In the genomic region with DNA sequence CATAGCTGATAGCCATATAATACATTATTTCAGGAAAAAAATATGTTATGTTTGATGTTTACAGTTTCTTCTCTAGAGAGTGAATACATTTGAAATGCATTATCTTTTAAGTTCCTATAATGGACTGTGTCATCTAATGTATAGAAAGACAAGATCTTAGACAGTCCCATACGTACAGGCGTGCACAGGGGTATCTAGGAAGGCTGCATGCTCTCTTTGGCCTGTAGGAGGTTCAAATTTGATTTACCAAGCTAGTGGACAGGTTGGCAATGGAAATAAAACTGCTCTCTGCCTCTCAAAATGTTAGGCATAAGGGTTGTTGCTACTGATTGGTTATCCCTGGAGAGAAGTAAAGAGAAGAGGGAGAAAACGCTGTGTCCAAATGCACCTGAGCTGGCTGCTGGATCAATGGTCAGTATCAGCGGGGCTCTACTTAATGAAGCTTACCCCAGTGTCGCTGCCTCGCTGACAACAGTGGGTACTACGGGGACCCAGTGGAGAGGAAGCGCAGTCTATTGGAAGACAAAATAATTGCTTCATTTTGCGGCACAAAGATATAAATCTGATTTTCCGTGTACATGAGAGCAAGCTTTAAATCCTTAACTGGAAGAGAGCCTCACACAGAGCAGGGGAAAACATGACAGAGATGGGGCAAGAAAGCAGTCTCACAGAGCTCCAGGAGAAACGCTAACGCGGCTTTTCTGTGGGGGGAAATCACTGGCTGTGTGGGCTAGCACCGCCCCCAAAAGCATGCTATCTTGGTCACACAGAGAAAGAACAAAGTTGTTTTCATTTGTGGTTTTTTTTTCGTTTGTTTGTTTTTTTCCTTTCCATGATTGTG, we compare ENCODE assay signal across 18 mouse cellular contexts.
DNase-seq lines count a peak whose midpoint lies in the region; ATAC-seq lines count a peak whose summit lies in the region.
"Had no signal": no experiment of that assay in that cellular context is flagged by ENCODE, and none has a peak within 500 bp of the region (broad histone marks: within the 10 kb centered on the region; RNA-seq: fewer than 3 reads in every experiment).

No protein-coding gene starts in this region.

- no peaks in the 10 kb centered on the region for H3K9me3 ChIP-seq in hindbrain, embryonic 13.5 days
- no peaks in the 10 kb centered on the region for H3K9me3 ChIP-seq in hindbrain, embryonic 10.5 days
- no peaks in the 10 kb centered on the region for H3K9me3 ChIP-seq in forebrain, embryonic 15.5 days
- H3K9me3 ChIP-seq in limb, embryonic 10.5 days (replicated peaks) = no peaks in the 10 kb centered on the region
- no peaks in the 10 kb centered on the region for H3K9me3 ChIP-seq in neural tube, embryonic 15.5 days (replicated peaks)
- H3K9me3 ChIP-seq: heart, embryonic 15.5 days; limb, embryonic 13.5 days had no signal

- peak overlapping the region; percentile 46; the same call in 1 of the 2 replicates for H3K9ac ChIP-seq in hindbrain, embryonic 13.5 days
- H3K9ac ChIP-seq in forebrain, embryonic 15.5 days (replicated peaks) = no peak overlapping the region
- H3K9ac ChIP-seq in neural tube, embryonic 15.5 days (replicated peaks) = 0 out of 2 replicates have a peak overlapping the region, but pooled peaks have one; percentile 11
- H3K9ac ChIP-seq: heart, embryonic 15.5 days; limb, embryonic 13.5 days had no signal

- H3K4me1 ChIP-seq in hindbrain, embryonic 13.5 days (replicated peaks) = peaks cover 7% of the 10 kb centered on the region
- H3K4me1 ChIP-seq in hindbrain, embryonic 10.5 days (replicated peaks) = no peaks in the 10 kb centered on the region
- H3K4me1 ChIP-seq in forebrain, embryonic 15.5 days = no peaks in the 10 kb centered on the region
- H3K4me1 ChIP-seq in limb, embryonic 10.5 days = peaks cover 8% of the 10 kb centered on the region
- H3K4me1 ChIP-seq in neural tube, embryonic 15.5 days = peaks cover 9% of the 10 kb centered on the region
- H3K4me1 ChIP-seq: heart, embryonic 15.5 days; limb, embryonic 13.5 days had no signal

- no peak for ATAC-seq in hindbrain, embryonic 13.5 days (ENCODE audit: low FRiP score)
- ATAC-seq in forebrain, embryonic 15.5 days (replicated peaks) = peak; percentile 81
- ATAC-seq in neural tube, embryonic 15.5 days (ENCODE audit: low FRiP score) = no peak; the same call in 1 of the 2 replicates
- ATAC-seq: intestine, embryonic 16.5 days; lung, postnatal 0 days; Patski had no signal

- DNase-seq in hindbrain, embryonic 10.5 days (ENCODE audit: low spot score) = no peak
- no peak for DNase-seq in limb, embryonic 10.5 days (ENCODE audit: low spot score)
- DNase-seq in cerebellum, adult 9-11 months = no peak
- DNase-seq in cerebellum, adult 11-12 months = no peak
- DNase-seq: adrenal gland, adult 8-10 months; gastrocnemius, postnatal 25 days; kidney, postnatal 14 days; right cerebral cortex, postnatal 14 days; thymus, postnatal 25 days had no signal

- no peaks in the 10 kb centered on the region for H3K36me3 ChIP-seq in hindbrain, embryonic 13.5 days
- no peaks in the 10 kb centered on the region for H3K36me3 ChIP-seq in hindbrain, embryonic 10.5 days
- no peaks in the 10 kb centered on the region for H3K36me3 ChIP-seq in forebrain, embryonic 15.5 days
- H3K36me3 ChIP-seq in limb, embryonic 10.5 days = no peaks in the 10 kb centered on the region
- H3K36me3 ChIP-seq in neural tube, embryonic 15.5 days = no peaks in the 10 kb centered on the region
- H3K36me3 ChIP-seq: heart, embryonic 15.5 days; limb, embryonic 13.5 days had no signal

- peak overlapping the region; percentile 30; the same call in 1 of the 2 replicates for H3K27ac ChIP-seq in hindbrain, embryonic 13.5 days
- no peak overlapping the region for H3K27ac ChIP-seq in hindbrain, embryonic 10.5 days
- H3K27ac ChIP-seq in forebrain, embryonic 15.5 days (replicated peaks) = no peak overlapping the region
- peak overlapping the region; percentile 53; the same call in 1 of the 2 replicates for H3K27ac ChIP-seq in limb, embryonic 10.5 days
- H3K27ac ChIP-seq in neural tube, embryonic 15.5 days (replicated peaks) = no peak overlapping the region
- H3K27ac ChIP-seq: heart, embryonic 15.5 days; limb, embryonic 13.5 days had no signal

- H3K27me3 ChIP-seq in hindbrain, embryonic 13.5 days = no peaks in the 10 kb centered on the region
- no peaks in the 10 kb centered on the region for H3K27me3 ChIP-seq in hindbrain, embryonic 10.5 days (ENCODE audit: insufficient read depth, poor library complexity, severe bottlenecking)
- no peaks in the 10 kb centered on the region for H3K27me3 ChIP-seq in forebrain, embryonic 15.5 days
- no peaks in the 10 kb centered on the region for H3K27me3 ChIP-seq in limb, embryonic 10.5 days (ENCODE audit: low read depth, poor library complexity, severe bottlenecking)
- H3K27me3 ChIP-seq in neural tube, embryonic 15.5 days (replicated peaks) = no peaks in the 10 kb centered on the region
- H3K27me3 ChIP-seq: heart, embryonic 15.5 days; limb, embryonic 13.5 days; Patski had no signal

- no peak overlapping the region for H3K4me3 ChIP-seq in hindbrain, embryonic 13.5 days
- no peak overlapping the region for H3K4me3 ChIP-seq in hindbrain, embryonic 10.5 days
- H3K4me3 ChIP-seq in forebrain, embryonic 15.5 days = no peak overlapping the region
- H3K4me3 ChIP-seq in limb, embryonic 10.5 days = no peak overlapping the region
- H3K4me3 ChIP-seq in neural tube, embryonic 15.5 days (replicated peaks) = no peak overlapping the region
- H3K4me3 ChIP-seq: erythroblast, embryonic 14.5 days; heart, embryonic 15.5 days; limb, embryonic 13.5 days had no signal

- H3K4me2 ChIP-seq in hindbrain, embryonic 13.5 days = peak overlapping the region; percentile 33
- H3K4me2 ChIP-seq in forebrain, embryonic 15.5 days (replicated peaks) = 0 out of 2 replicates have a peak overlapping the region, but pooled peaks have one; percentile 4
- peak overlapping the region; percentile 40 for H3K4me2 ChIP-seq in neural tube, embryonic 15.5 days
- H3K4me2 ChIP-seq: heart, embryonic 15.5 days; limb, embryonic 13.5 days had no signal

- WGBS in hindbrain, embryonic 13.5 days = 64% methylated on average over 15 of the region's 15 CpGs
- 66% methylated on average over 15 of the region's 15 CpGs for WGBS in hindbrain, embryonic 10.5 days
- WGBS in forebrain, embryonic 15.5 days = 51% methylated on average over 15 of the region's 15 CpGs
- 65% methylated on average over 15 of the region's 15 CpGs for WGBS in limb, embryonic 10.5 days
- WGBS in neural tube, embryonic 15.5 days = 50% methylated on average over 15 of the region's 15 CpGs

Comparison
In these comparisons a context has a peak if more than half of its experiments do, and no peak if none do; other contexts are left out.
1. H3K27ac ChIP-seq: peak in hindbrain, embryonic 13.5 days (single experiment) and limb, embryonic 10.5 days (single experiment); none in hindbrain, embryonic 10.5 days (single experiment), forebrain, embryonic 15.5 days (single experiment) and neural tube, embryonic 15.5 days (single experiment).
2. Peak in every context shown above with its lines, with median percentiles within 50 percentile points of each other: H3K4me2 ChIP-seq.